Mouse (Mus musculus) thymus, postnatal 14 days (tissue): ENCODE data around the gene Mark3.

Experiments
- DNase-seq: peaks from one replicate; pipeline ENCODE4 v3.0.0; 2021

Gene Mark3

GRCm38 (mm10) chr12:111677882-111678669, 103.8 kb downstream of the Mark3 start, which contains the start of gene Trmt61a:
Trmt61a (plus strand) TSS chr12:111678105.
- DNase-seq: peak; percentile 92

DNA sequence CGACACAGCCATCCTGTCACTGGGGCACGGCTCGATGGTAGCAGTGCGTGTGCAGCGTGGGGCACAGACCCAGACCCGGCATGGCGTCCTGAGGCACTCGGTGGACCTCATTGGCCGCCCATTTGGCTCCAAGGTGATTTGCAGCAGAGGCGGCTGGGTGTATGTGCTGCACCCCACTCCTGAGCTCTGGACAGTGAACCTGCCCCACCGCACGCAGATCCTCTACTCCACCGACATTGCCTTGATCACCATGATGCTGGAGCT, 104.3 kb downstream of the Mark3 start:
- no peak for DNase-seq

- no peak for DNase-seq
Measured at GRCm38 (mm10) chr12:111678997-111679396, 104.7 kb downstream of the Mark3 start.

- no peak for DNase-seq
Measured at GRCm38 (mm10) chr12:111680661-111681060, 106.3 kb downstream of the Mark3 start.

GRCm38 (mm10) chr12:111681305-111681704, 107.0 kb downstream of the Mark3 start:
- DNase-seq: no peak

DNA sequence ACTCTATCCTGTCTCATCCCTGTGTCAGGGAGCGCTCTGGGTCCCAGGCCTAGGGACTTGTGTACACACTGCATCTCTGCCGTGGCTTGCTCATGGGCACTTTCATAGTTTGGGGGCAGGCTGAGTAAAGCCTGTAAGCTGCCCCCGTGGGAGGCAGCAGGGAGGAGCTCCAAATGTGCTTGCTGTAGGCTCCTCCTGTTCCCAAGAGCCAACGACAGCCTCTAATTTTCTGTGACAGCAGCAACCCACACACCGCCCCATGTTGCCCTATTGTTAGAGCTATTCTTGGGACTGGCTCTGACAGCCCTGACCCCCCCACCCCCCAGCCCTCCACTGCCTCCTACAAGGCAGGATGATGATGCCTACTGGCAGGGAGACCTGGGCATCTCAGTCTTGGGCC, 107.7 kb downstream of the Mark3 start:
- no peak for DNase-seq

GRCm38 (mm10) chr12:111682806-111683205, 108.5 kb downstream of the Mark3 start:
- DNase-seq: no peak

DNA sequence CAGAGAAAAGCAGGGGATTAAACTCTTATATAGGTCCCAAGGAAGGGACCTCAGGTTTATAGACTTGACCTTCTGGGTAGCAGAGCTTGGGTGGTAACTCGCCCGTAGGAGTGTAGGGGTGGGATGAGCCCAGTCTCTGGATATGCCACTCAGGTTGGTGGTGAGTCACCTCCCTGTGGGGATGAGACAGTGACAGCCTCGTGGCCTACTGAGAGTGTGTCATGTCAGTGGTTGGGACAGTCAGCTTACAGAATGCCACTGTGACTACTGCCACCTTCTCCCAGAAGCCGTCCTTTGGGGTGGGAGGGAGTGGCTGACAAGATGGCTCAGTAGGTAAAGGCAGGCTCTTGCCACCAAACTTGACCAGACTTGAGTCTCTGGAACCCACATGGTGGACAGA, 112.1 kb downstream of the Mark3 start:
- DNase-seq: no peak

DNA sequence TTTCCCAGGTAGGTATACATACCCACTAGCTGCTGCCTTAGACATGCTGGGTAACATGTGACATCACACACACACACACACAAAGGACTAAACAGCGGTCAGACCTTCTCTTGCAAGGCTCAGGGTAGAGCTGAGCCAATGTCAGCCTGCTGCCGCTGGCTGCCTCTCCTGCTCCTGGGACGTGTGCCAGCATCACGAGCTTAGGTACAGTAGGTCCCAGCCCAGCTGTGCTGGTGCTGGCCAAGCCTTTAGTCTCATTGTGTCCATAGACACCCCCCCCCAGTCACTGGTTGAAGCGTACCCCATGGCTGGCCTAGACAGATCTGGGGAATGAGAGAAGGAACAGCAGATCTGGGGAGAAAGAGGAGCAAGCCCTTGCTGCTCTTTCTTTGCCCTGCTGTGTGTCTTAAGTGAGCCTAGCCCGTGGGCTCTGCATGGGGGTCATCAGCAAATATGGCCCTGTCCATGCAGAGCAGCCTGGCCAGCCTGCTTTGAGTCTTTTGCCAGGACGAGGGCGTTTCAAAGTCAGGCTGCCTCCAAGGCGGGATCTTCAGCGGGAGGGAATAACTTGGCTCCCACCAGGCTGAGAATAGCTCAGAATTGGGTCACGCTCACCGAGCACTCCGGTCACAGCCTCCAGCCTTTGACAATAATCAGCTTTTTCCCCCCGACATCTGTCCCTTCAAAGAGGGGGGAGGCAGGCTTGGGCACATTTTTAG, 113.2 kb downstream of the Mark3 start:
- DNase-seq: no peak

GRCm38 (mm10) chr12:111688069-111688428, 113.7 kb downstream of the Mark3 start:
- DNase-seq: no peak

GRCm38 (mm10) chr12:111689426-111689825, 115.1 kb downstream of the Mark3 start:
- DNase-seq: no peak

GRCm38 (mm10) chr12:111691346-111691872, 117.1 kb downstream of the Mark3 start:
- peak; percentile 73 for DNase-seq

GRCm38 (mm10) chr12:111692899-111693298, 118.6 kb downstream of the Mark3 start:
- DNase-seq: peak; percentile 33

GRCm38 (mm10) chr12:111693341-111694270, 119.3 kb downstream of the Mark3 start:
- DNase-seq: peak; percentile 54

DNA sequence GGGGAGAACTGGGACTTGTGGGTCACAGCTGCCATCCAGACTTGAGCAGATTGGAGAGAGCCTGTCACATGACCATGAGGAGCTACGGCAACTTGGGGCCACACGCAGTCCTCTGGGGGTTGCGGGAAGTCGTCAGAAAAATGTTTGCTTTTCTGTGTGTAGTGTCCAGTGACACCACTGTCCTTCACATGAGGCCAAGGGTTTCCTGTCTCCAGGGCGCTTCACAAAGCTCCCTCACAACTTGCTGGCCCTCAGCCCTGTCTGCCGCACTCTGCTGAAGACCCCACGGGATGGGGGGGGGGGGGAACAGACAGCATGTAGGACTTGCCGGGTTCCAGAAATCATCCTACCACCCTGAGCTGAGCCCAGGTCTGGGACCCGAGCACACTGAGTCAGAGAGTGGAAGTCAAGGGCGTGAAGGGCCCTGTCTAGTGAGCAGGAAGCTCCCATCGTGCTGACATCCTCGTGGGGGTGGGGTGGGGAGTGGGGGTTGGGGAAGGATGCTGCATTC, 120.0 kb downstream of the Mark3 start:
- DNase-seq: peak; percentile 47

- DNase-seq: peak; percentile 43
Measured at GRCm38 (mm10) chr12:111694880-111695804, 120.8 kb downstream of the Mark3 start.

DNA sequence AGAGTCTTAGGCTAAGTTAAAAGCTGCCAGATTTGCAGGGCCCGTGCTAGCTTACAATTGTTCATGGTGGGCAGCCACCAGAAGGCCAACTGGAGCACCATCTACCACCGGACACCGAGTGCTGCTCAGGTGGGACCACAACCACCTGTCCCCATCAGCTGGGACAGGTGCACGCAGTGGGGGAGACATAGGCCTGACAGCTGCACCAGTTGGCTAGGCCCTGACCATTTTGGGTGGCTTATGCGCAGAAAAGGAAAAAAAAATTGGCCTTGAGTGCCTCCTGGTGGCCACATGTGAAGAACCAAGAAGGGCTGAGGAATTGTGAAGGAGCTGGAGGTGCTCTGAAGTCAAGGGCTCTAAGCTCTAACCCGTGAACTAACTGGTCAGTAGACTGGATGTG, 121.9 kb downstream of the Mark3 start:
- peak; percentile 82 for DNase-seq

- no peak for DNase-seq
Measured at GRCm38 (mm10) chr12:111697708-111698107, 123.4 kb downstream of the Mark3 start.

- DNase-seq: no peak
Measured at GRCm38 (mm10) chr12:111698346-111698913, 124.1 kb downstream of the Mark3 start.

GRCm38 (mm10) chr12:111699542-111699941, 125.2 kb downstream of the Mark3 start:
- DNase-seq: no peak

DNA sequence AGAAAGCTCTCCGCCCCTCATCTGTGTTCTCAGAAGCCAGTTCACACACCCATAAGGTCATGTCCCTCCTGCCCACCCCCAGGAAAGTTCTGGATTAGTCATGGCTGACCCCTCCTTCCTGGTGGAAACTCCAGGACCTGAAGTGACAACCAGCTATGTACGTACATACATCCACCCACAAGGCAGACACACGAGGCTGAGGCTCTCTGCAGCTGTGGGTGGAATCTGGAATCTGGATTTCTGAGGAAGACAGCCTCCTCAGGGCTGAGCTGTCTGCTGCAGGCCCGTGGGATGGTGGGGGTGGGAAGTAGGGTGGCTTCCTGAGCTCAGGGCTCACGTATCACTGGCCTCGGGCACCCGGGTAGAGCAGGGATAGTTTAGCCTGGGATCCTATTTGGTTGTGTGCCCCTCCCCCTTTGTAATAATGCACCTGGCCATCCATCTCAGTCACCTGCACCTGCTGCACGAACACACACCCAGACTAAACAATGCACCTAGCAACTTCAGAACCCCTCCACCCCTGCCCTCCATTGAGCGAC, 126.7 kb downstream of the Mark3 start:
- no peak for DNase-seq
